Mouse (Mus musculus): ENCODE data around the gene Hist3h2ba. TPM values are rescaled to one million over a fixed set of nuclear protein-coding genes. Genes with fewer than 3 reads are reported as not detected.

The Hist3h2ba gene
- total and polyA plus RNA-seq, 3 experiments: 0.21 to 48.2 TPM; not detected in 1

Other genes starting within 250 kb of the Hist3h2ba start
- gene Olfr319, start 249.8 kb upstream of the Hist3h2ba start, total RNA-seq (2012; rRNA removed): not detected in 2 replicates
- not detected for gene Olfr319, start 249.8 kb upstream of the Hist3h2ba start, polyA plus RNA-seq (2012; ENCODE audit: insufficient read depth in 1 of 2, insufficient read length in 2 of 2, low read depth in 1 of 2, low replicate concordance in 2 of 2, missing spikeins in 1 of 2)
- gene Olfr318, start 224.9 kb upstream of the Hist3h2ba start, total RNA-seq (2012; rRNA removed): not detected in 2 replicates
- under 1 TPM in 1 of 2 experiments, not detected in 1; 0.06 TPM for gene Olfr318, start 224.9 kb upstream of the Hist3h2ba start, polyA plus RNA-seq (2012; ENCODE audit: insufficient read depth in 1 of 2, insufficient read length in 2 of 2, low read depth in 1 of 2, low replicate concordance in 2 of 2, missing spikeins in 1 of 2)
- not detected in 2 replicates for gene Olfr317, start 209.7 kb upstream of the Hist3h2ba start, total RNA-seq (2012; rRNA removed)
- not detected for gene Olfr317, start 209.7 kb upstream of the Hist3h2ba start, polyA plus RNA-seq (2012; ENCODE audit: insufficient read depth in 1 of 2, insufficient read length in 2 of 2, low read depth in 1 of 2, low replicate concordance in 2 of 2, missing spikeins in 1 of 2)
- not detected in 2 replicates for gene Olfr316, start 196.2 kb upstream of the Hist3h2ba start, total RNA-seq (2012; rRNA removed)
- gene Olfr316, start 196.2 kb upstream of the Hist3h2ba start, polyA plus RNA-seq (2012; ENCODE audit: insufficient read depth in 1 of 2, insufficient read length in 2 of 2, low read depth in 1 of 2, low replicate concordance in 2 of 2, missing spikeins in 1 of 2): not detected
- not detected in 2 replicates for gene Olfr315, start 175.7 kb upstream of the Hist3h2ba start, total RNA-seq (2012; rRNA removed)
- not detected for gene Olfr315, start 175.7 kb upstream of the Hist3h2ba start, polyA plus RNA-seq (2012; ENCODE audit: insufficient read depth in 1 of 2, insufficient read length in 2 of 2, low read depth in 1 of 2, low replicate concordance in 2 of 2, missing spikeins in 1 of 2)
- not detected in 2 replicates for gene Olfr314, start 166.0 kb upstream of the Hist3h2ba start, total RNA-seq (2012; rRNA removed)
- gene Olfr314, start 166.0 kb upstream of the Hist3h2ba start, polyA plus RNA-seq (2012; ENCODE audit: insufficient read depth in 1 of 2, insufficient read length in 2 of 2, low read depth in 1 of 2, low replicate concordance in 2 of 2, missing spikeins in 1 of 2): not detected
- not detected in 2 replicates for gene Fam183b, start 147.0 kb upstream of the Hist3h2ba start, total RNA-seq (2012; rRNA removed)
- gene Fam183b, start 147.0 kb upstream of the Hist3h2ba start, polyA plus RNA-seq (2012; ENCODE audit: insufficient read depth in 1 of 2, insufficient read length in 2 of 2, low read depth in 1 of 2, low replicate concordance in 2 of 2, missing spikeins in 1 of 2): not detected
- not detected in 2 replicates for gene Olfr313, start 133.9 kb upstream of the Hist3h2ba start, total RNA-seq (2012; rRNA removed)
- gene Olfr313, start 133.9 kb upstream of the Hist3h2ba start, polyA plus RNA-seq (2012; ENCODE audit: insufficient read depth in 1 of 2, insufficient read length in 2 of 2, low read depth in 1 of 2, low replicate concordance in 2 of 2, missing spikeins in 1 of 2): not detected
- gene Olfr312, start 119.7 kb upstream of the Hist3h2ba start, total RNA-seq (2012; rRNA removed): not detected in 2 replicates
- gene Olfr312, start 119.7 kb upstream of the Hist3h2ba start, polyA plus RNA-seq (2012; ENCODE audit: insufficient read depth in 1 of 2, insufficient read length in 2 of 2, low read depth in 1 of 2, low replicate concordance in 2 of 2, missing spikeins in 1 of 2): not detected
- not detected in 2 replicates for gene Olfr311, start 109.7 kb upstream of the Hist3h2ba start, total RNA-seq (2012; rRNA removed)
- not detected for gene Olfr311, start 109.7 kb upstream of the Hist3h2ba start, polyA plus RNA-seq (2012; ENCODE audit: insufficient read depth in 1 of 2, insufficient read length in 2 of 2, low read depth in 1 of 2, low replicate concordance in 2 of 2, missing spikeins in 1 of 2)
- 1.7 and 2.1 TPM in 2 replicates for gene Gm12258, start 101.8 kb upstream of the Hist3h2ba start, total RNA-seq (2012; rRNA removed)
- gene Gm12258, start 101.8 kb upstream of the Hist3h2ba start, polyA plus RNA-seq (2012; ENCODE audit: insufficient read depth in 1 of 2, insufficient read length in 2 of 2, low read depth in 1 of 2, low replicate concordance in 2 of 2, missing spikeins in 1 of 2): 1 to 10 TPM in 1 of 2 experiments, not detected in 1; 2.5 TPM
- 5.8 and 6.9 TPM in 2 replicates for gene 2810021J22Rik, start 81.7 kb upstream of the Hist3h2ba start, total RNA-seq (2012; rRNA removed)
- gene 2810021J22Rik, start 81.7 kb upstream of the Hist3h2ba start, polyA plus RNA-seq (2012; ENCODE audit: insufficient read depth in 1 of 2, insufficient read length in 2 of 2, low read depth in 1 of 2, low replicate concordance in 2 of 2, missing spikeins in 1 of 2): 1 to 10 TPM in 1 of 2 experiments, not detected in 1; 6.2 TPM
- gene Zfp39, start 44.7 kb upstream of the Hist3h2ba start, total RNA-seq (2012; rRNA removed): 5.2 and 6.0 TPM in 2 replicates
- gene Zfp39, start 44.7 kb upstream of the Hist3h2ba start, polyA plus RNA-seq (2012; ENCODE audit: insufficient read depth in 1 of 2, insufficient read length in 2 of 2, low read depth in 1 of 2, low replicate concordance in 2 of 2, missing spikeins in 1 of 2): 1 to 10 TPM in 1 of 2 experiments, not detected in 1; 5.1 TPM
- 0.62 and 1.7 TPM in 2 replicates for gene Btnl10, start 31.0 kb upstream of the Hist3h2ba start, total RNA-seq (2012; rRNA removed)
- under 1 TPM in 1 of 2 experiments, not detected in 1; 0.92 TPM for gene Btnl10, start 31.0 kb upstream of the Hist3h2ba start, polyA plus RNA-seq (2012; ENCODE audit: insufficient read depth in 1 of 2, insufficient read length in 2 of 2, low read depth in 1 of 2, low replicate concordance in 2 of 2, missing spikeins in 1 of 2)
- gene Rnf187, start 10.0 kb upstream of the Hist3h2ba start, total RNA-seq (2012; rRNA removed): 282 and 337 TPM in 2 replicates
- gene Rnf187, start 10.0 kb upstream of the Hist3h2ba start, polyA plus RNA-seq (2012; ENCODE audit: insufficient read depth in 1 of 2, insufficient read length in 2 of 2, low read depth in 1 of 2, low replicate concordance in 2 of 2, missing spikeins in 1 of 2): 1,000 to 10,000 TPM in 1 of 2 experiments, 100 to 1,000 TPM in 1; 280 to 3,830 TPM
- gene Hist3h2a, start 5.8 kb downstream of the Hist3h2ba start, total RNA-seq (2012; rRNA removed): 184 and 300 TPM in 2 replicates
- under 1 TPM in 1 of 2 experiments, not detected in 1; 0.42 TPM for gene Hist3h2a, start 5.8 kb downstream of the Hist3h2ba start, polyA plus RNA-seq (2012; ENCODE audit: insufficient read depth in 1 of 2, insufficient read length in 2 of 2, low read depth in 1 of 2, low replicate concordance in 2 of 2, missing spikeins in 1 of 2)
- 0.50 and 0.52 TPM in 2 replicates for gene Trim17, start 5.8 kb downstream of the Hist3h2ba start, total RNA-seq (2012; rRNA removed)
- gene Trim17, start 5.8 kb downstream of the Hist3h2ba start, polyA plus RNA-seq (2012; ENCODE audit: insufficient read depth in 1 of 2, insufficient read length in 2 of 2, low read depth in 1 of 2, low replicate concordance in 2 of 2, missing spikeins in 1 of 2): under 1 TPM in 1 of 2 experiments, not detected in 1; 0.82 TPM
- gene Trim11, start 29.2 kb downstream of the Hist3h2ba start, total RNA-seq (2012; rRNA removed): 22.9 and 27.0 TPM in 2 replicates
- 10 to 100 TPM in 1 of 2 experiments, not detected in 1; 24.8 TPM for gene Trim11, start 29.2 kb downstream of the Hist3h2ba start, polyA plus RNA-seq (2012; ENCODE audit: insufficient read depth in 1 of 2, insufficient read length in 2 of 2, low read depth in 1 of 2, low replicate concordance in 2 of 2, missing spikeins in 1 of 2)
- 0.20 and 0.54 TPM in 2 replicates for gene Obscn, start 187.5 kb downstream of the Hist3h2ba start, total RNA-seq (2012; rRNA removed)
- gene Obscn, start 187.5 kb downstream of the Hist3h2ba start, polyA plus RNA-seq (2012; ENCODE audit: insufficient read depth in 1 of 2, insufficient read length in 2 of 2, low read depth in 1 of 2, low replicate concordance in 2 of 2, missing spikeins in 1 of 2): under 1 TPM in 1 of 2 experiments, not detected in 1; 0.08 TPM
- 14.9 and 18.8 TPM in 2 replicates for gene Iba57, start 214.8 kb downstream of the Hist3h2ba start, total RNA-seq (2012; rRNA removed)
- 10 to 100 TPM in 1 of 2 experiments, not detected in 1; 14.7 TPM for gene Iba57, start 214.8 kb downstream of the Hist3h2ba start, polyA plus RNA-seq (2012; ENCODE audit: insufficient read depth in 1 of 2, insufficient read length in 2 of 2, low read depth in 1 of 2, low replicate concordance in 2 of 2, missing spikeins in 1 of 2)
- 0.08 TPM in 1 of 2 replicates, not detected in the other for gene Gjc2, start 234.3 kb downstream of the Hist3h2ba start, total RNA-seq (2012; rRNA removed)
- gene Gjc2, start 234.3 kb downstream of the Hist3h2ba start, polyA plus RNA-seq (2012; ENCODE audit: insufficient read depth in 1 of 2, insufficient read length in 2 of 2, low read depth in 1 of 2, low replicate concordance in 2 of 2, missing spikeins in 1 of 2): under 1 TPM in 1 of 2 experiments, not detected in 1; 0.07 TPM
- gene Guk1, start 243.3 kb downstream of the Hist3h2ba start, total RNA-seq (2012; rRNA removed): 249 and 295 TPM in 2 replicates
- gene Guk1, start 243.3 kb downstream of the Hist3h2ba start, polyA plus RNA-seq (2012; ENCODE audit: insufficient read depth in 1 of 2, insufficient read length in 2 of 2, low read depth in 1 of 2, low replicate concordance in 2 of 2, missing spikeins in 1 of 2): 100 to 1,000 TPM in 1 of 2 experiments, not detected in 1; 215 TPM

Data from MEL (cell line).